Mouse (Mus musculus) lung, embryonic 16.5 days (tissue): ENCODE results near the gene Ctdsp2. TPM values are rescaled to one million over a fixed set of nuclear protein-coding genes. Genes with fewer than 3 reads are reported as not detected.
A peak's percentile ranks its signal among the peaks of the same experiment; 100 is the strongest.

ENCODE experiments used
- ATAC-seq: fragments of 200-750 bp; cut with Nextera tagmentation; 2 replicates; pipeline ENCODE4 v1.8.0; 2017; ENCODE audit warnings: low read depth, mild to moderate bottlenecking, moderate library complexity
- H3K27ac ChIP-seq: fragments of 300-500 bp; sonication (generic); 2 replicates; pipeline ENCODE4 v1.5.1; 2014; ENCODE audit warnings: mild to moderate bottlenecking, control low read depth, low read length
- H3K27me3 ChIP-seq: fragments of 300-500 bp; sonication (generic); 2 replicates; pipeline ENCODE4 v1.6.1; 2014; ENCODE audit warnings: low read depth, low read length, mixed read lengths; ENCODE audit not compliant: control insufficient read depth, insufficient read depth
- H3K36me3 ChIP-seq: fragments of 300-500 bp; sonication (generic); 2 replicates; pipeline ENCODE4 v1.6.1; 2014; ENCODE audit warnings: low read length; ENCODE audit not compliant: control insufficient read depth, insufficient read depth
- H3K4me1 ChIP-seq: fragments of 300-500 bp; sonication (generic); replicated peaks from 2 replicates; pipeline ENCODE4 v1.6.1; 2014; ENCODE audit warnings: low read length, mixed read lengths; ENCODE audit not compliant: control insufficient read depth, insufficient read depth
- H3K4me2 ChIP-seq: fragments of 300-500 bp; sonication (generic); 2 replicates; pipeline ENCODE4 v1.6.1; 2014; ENCODE audit warnings: low read depth, low read length, control low read depth
- H3K4me3 ChIP-seq: fragments of 300-500 bp; sonication (generic); 2 replicates; pipeline ENCODE4 v1.5.1; 2014; ENCODE audit warnings: mild to moderate bottlenecking, low read length, control low read depth
- H3K9ac ChIP-seq: fragments of 300-500 bp; sonication (generic); 2 replicates; pipeline ENCODE4 v1.6.1; 2014; ENCODE audit warnings: low read length, control low read depth
- H3K9me3 ChIP-seq: fragments of 300-500 bp; sonication (generic); 2 replicates; pipeline ENCODE4 v1.6.1; 2016; ENCODE audit warnings: low read length; ENCODE audit not compliant: control insufficient read depth
- WGBS: fragments of 180-500 bp; shearing (Covaris S2); extraction: QIAGEN DNeasy Blood & Tissue Kit; methylation state at CpG from one replicate; pipeline ENCODE4 v1.1.7; 2014; 5-methylcytosine and 5-hydroxymethylcytosine counted together
- polyA plus RNA-seq: library from polyadenylated mRNA; unstranded; fragments of >200 nt; fragmentation: Nextera tagmentation; extraction: Ambion mirVana; gene quantifications from 2 replicates; pipeline ENCODE4 v1.2.1, GENCODE M21; 2015

The Ctdsp2 gene
- polyA plus RNA-seq, 1 experiment from 2014 or later = 66.2 TPM

DNA sequence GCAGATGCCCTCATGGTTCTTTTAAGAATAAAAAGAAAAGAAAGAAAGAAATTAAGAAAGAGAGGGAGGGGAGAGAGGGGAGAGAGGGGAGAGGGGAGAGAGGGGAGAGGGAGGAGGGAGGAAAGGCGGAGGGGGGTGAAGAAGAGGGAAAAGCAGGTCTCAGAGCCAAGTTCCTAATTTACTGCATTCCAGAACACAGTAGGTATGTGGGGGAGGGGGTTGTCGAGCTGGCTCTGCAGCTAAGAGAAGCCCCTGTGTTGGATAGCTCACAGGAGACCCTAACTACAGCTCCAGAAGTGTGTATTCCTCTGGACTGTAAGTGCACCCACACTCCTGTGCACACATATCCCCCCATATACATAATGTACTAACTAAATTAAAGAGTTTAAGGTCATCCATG lies 38.6 kb downstream of the Ctdsp2 start:
- Histone ChIP-seq H3K27ac (no peak overlapping the region), H3K27me3 (no peaks in the 10 kb centered on the region), H3K4me2 (no peak overlapping the region), H3K4me1 (no peaks in the 10 kb centered on the region), H3K9ac (no peak overlapping the region), H3K9me3 (no peaks in the 10 kb centered on the region), H3K36me3 (0 out of 2 replicates have a peak, but pooled peaks cover 3% of the 10 kb centered on the region), H3K4me3 (no peak overlapping the region)
- no peak for ATAC-seq
- 18% methylated on average over 2 of the region's 2 CpGs for WGBS

GRCm38 (mm10) chr10:127018422-127018821 lies 39.9 kb downstream of the Ctdsp2 start:
- H3K9me3 ChIP-seq = no peaks in the 10 kb centered on the region
- no peak overlapping the region for H3K4me2 ChIP-seq
- H3K27ac ChIP-seq = no peak overlapping the region
- no peaks in the 10 kb centered on the region for H3K27me3 ChIP-seq
- no peak overlapping the region for H3K4me3 ChIP-seq
- no peak for ATAC-seq
- peaks cover 6% of the 10 kb centered on the region for H3K36me3 ChIP-seq
- H3K4me1 ChIP-seq = no peaks in the 10 kb centered on the region
- no peak overlapping the region for H3K9ac ChIP-seq
- 76% methylated on average over 16 of the region's 16 CpGs for WGBS

DNA sequence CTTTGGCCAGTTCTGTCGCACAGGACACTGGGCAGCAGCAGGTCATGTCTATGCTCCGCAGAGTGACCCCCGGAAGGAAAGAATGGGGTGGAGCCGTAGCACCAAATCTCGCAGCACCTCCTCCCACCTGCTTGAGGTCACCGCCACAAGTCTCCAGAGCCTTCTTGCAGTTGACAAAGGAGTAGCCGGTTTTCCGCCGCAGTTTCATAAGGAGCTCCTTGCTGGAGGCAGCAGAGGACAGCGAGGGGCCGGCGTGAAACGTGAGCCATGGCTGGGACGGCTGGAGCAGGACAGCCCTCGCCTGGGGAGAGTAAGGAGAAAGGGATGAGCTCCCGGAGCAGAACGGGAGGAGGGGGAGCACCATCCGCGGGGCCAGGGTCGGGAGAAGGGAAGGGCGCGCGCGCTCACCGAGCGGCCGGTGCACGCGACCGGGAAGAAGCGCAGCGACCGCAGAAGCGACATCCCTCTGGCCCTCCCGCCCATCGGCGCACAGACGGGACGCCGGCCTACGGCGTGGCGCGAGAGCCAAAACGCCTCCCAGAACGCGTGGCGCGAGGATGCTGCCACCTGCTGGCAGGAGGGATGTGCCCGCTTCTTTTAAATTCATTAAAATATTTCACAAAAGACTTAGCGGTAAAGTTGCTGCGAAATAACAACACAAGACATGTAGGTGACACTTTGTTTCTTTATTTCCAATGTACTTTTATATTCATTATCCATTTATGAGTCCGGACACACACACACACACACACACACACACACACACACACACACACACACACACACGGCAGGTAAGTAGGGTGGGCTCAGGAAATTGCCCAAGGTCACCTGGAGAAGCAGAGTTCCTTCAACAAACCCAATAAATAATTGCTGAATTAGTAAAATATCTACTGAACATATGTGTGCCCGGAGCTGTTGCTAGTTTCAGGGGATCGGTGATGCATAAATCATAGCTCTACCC lies 52.1 kb downstream of the Ctdsp2 start, which contains the start of gene Tsfm:
Tsfm (minus strand) TSS at position 505 of the 961 bp plus-strand sequence.
- 5% methylated on average over 56 of the region's 56 CpGs for WGBS
- Histone ChIP-seq H3K4me3 (peak within 1 kb of the TSS; percentile 90), H3K4me2 (peak within 1 kb of the TSS; percentile 71), H3K9ac (peak within 1 kb of the TSS; percentile 91), H3K27me3 (no peaks in the 10 kb centered on the region), H3K4me1 (no peaks in the 10 kb centered on the region; the same call in 1 of the 2 replicates), H3K36me3 (peaks cover 15% of the 10 kb centered on the region), H3K27ac (peak within 1 kb of the TSS; percentile 74), H3K9me3 (no peaks in the 10 kb centered on the region)
- ATAC-seq = peak; percentile 92

GRCm38 (mm10) chr10:127033301-127033741 lies 54.8 kb downstream of the Ctdsp2 start:
- no peak for ATAC-seq
- H3K9me3 ChIP-seq = no peaks in the 10 kb centered on the region
- H3K36me3 ChIP-seq = peaks cover 3% of the 10 kb centered on the region; the same call in 1 of the 2 replicates
- H3K4me1 ChIP-seq = no peaks in the 10 kb centered on the region; the same call in 1 of the 2 replicates
- WGBS = 75% methylated on average over 8 of the region's 8 CpGs
- no peak overlapping the region for H3K4me2 ChIP-seq
- H3K27me3 ChIP-seq = no peaks in the 10 kb centered on the region; the same call in 1 of the 2 replicates
- no peak overlapping the region for H3K4me3 ChIP-seq
- no peak overlapping the region for H3K27ac ChIP-seq
- no peak overlapping the region for H3K9ac ChIP-seq

- 0 out of 2 replicates have a peak, but pooled peaks cover 2% of the 10 kb centered on the region for H3K4me1 ChIP-seq
- no peak overlapping the region for H3K27ac ChIP-seq
- no peaks in the 10 kb centered on the region for H3K9me3 ChIP-seq
- no peaks in the 10 kb centered on the region; the same call in 1 of the 2 replicates for H3K27me3 ChIP-seq
- no peak overlapping the region for H3K9ac ChIP-seq
- no peak overlapping the region for H3K4me2 ChIP-seq
- no peak for ATAC-seq
- 74% methylated on average over 12 of the region's 12 CpGs for WGBS
- H3K4me3 ChIP-seq = no peak overlapping the region
- H3K36me3 ChIP-seq = no peaks in the 10 kb centered on the region
Measured at GRCm38 (mm10) chr10:127036273-127036672, 57.8 kb downstream of the Ctdsp2 start.

DNA sequence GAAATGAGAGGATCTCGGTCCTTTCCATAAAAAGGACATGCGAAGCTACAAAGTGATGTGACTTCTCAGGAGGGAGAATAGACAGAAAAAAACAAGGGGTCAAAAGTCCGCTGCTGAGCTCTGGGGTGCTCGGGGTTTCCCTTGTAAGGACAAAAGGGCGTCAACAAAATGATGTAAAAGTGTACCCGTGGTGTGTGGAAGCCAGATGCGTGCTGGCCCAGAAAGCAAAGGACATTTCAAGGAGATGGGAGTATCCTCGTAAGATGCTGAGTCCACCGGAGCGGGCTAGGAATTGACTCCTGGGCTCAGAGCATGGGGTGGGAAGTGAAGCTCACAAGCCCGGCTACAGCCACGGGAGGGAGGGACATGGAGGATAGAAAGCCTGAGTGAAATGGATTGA lies 59.1 kb downstream of the Ctdsp2 start:
- 76% methylated on average over 12 of the region's 12 CpGs for WGBS
- Histone ChIP-seq H3K4me1 (peaks cover 6% of the 10 kb centered on the region), H3K4me2 (no peak overlapping the region), H3K9ac (no peak overlapping the region), H3K36me3 (no peaks in the 10 kb centered on the region), H3K27me3 (no peaks in the 10 kb centered on the region; the same call in 1 of the 2 replicates), H3K9me3 (no peaks in the 10 kb centered on the region), H3K4me3 (no peak overlapping the region), H3K27ac (no peak overlapping the region)
- no peak for ATAC-seq

DNA sequence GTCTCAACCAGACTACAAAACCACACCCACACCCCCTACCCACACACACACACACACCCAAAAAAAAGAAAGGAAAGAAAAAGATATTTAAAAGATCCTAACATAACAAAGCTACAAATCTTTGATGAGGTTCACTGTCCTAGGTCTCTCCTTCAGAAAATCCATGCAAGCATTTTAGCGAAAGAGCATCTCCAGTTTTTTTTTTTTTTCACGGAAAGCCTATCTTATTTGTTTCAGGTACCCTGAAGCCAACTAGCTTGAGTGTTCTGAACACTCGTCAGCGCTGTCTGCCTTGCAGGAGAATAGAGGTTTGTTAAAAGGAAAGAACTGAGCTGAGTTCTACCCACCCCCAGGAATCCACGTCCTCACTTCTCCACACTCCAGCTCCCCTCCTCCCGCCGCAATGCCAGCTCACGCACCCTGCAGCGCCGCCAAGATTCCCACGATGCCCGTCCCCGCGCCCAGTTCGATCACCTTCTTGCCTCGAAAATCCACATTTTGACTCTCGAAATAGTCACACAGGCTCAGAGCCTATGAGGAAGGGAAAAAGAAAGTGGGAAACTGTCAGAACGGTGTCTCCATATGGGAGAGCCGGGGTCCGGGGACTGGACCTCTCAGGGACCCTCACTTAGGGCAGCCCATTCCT lies 62.2 kb downstream of the Ctdsp2 start:
- peak overlapping the region; percentile 84 for H3K4me2 ChIP-seq
- ATAC-seq = peak; percentile 17; the same call in 1 of the 2 replicates
- peak overlapping the region; percentile 90 for H3K4me3 ChIP-seq
- no peaks in the 10 kb centered on the region; the same call in 1 of the 2 replicates for H3K36me3 ChIP-seq
- H3K9me3 ChIP-seq = no peaks in the 10 kb centered on the region
- peaks cover 10% of the 10 kb centered on the region for H3K4me1 ChIP-seq
- WGBS = under 1% methylated on average over 20 of the region's 20 CpGs
- peak overlapping the region; percentile 69 for H3K9ac ChIP-seq
- no peak overlapping the region for H3K27ac ChIP-seq
- H3K27me3 ChIP-seq = no peaks in the 10 kb centered on the region; the same call in 1 of the 2 replicates

GRCm38 (mm10) chr10:127041274-127041766 lies 62.8 kb downstream of the Ctdsp2 start, which contains the start of the genes Mettl1 and Eef1akmt3:
Gene Mettl1 (plus strand): TSS chr10:127041414.
Gene Eef1akmt3 (minus strand): TSS chr10:127041513.
- Histone ChIP-seq H3K36me3 (peaks cover 1% of the 10 kb centered on the region; the same call in 1 of the 2 replicates), H3K4me1 (peaks cover 10% of the 10 kb centered on the region), H3K9me3 (no peaks in the 10 kb centered on the region), H3K27ac (peak within 1 kb of the TSS; percentile 62; the same call in 1 of the 2 replicates), H3K9ac (peak within 1 kb of the TSS; percentile 69), H3K4me2 (peak within 1 kb of the TSS; percentile 84), H3K27me3 (no peaks in the 10 kb centered on the region; the same call in 1 of the 2 replicates), H3K4me3 (peak within 1 kb of the TSS; percentile 90)
- under 1% methylated on average over 28 of the region's 28 CpGs for WGBS
- ATAC-seq = peak; percentile 70
